In genomic region chr12:108765751-108766221, GRCm38 (mm10) we compare ENCODE assay signal across 8 mouse cellular contexts. TPM values are rescaled to one million over a fixed set of nuclear protein-coding genes. Genes with fewer than 3 reads are reported as not detected.
A peak's percentile ranks its signal among the peaks of the same experiment; 100 is the strongest.
DNase-seq lines count a peak whose midpoint lies in the region; ATAC-seq and TF ChIP-seq lines count a peak whose summit lies in the region.

No protein-coding gene starts in this region.

- dilution Hi-C loops in CH12.LX (cut with MboI; ENCODE audit: extremely low pct_ligation_motif_present, extremely low pct_unique_long_range_greater_than_20kb, low sequenced_read_pairs), result no loop called here

- peak; percentile 84 for DNase-seq in CH12.LX (ENCODE audit: extremely low read depth)
- DNase-seq in adrenal gland, postnatal 14 days, result peak; percentile 89
- peak; percentile 86 for DNase-seq in lung, postnatal 25 days (ENCODE audit: low spot score)
- DNase-seq in ovary, postnatal 36 days (ENCODE audit: low spot score), result peak; percentile 57
- DNase-seq in frontal cortex, postnatal 36 days (ENCODE audit: low spot score in 2 of 2), result no peak

- in situ Hi-C loops in CH12.LX (cut with MboI; ENCODE audit: low pct_ligation_motif_present, low pct_unique_long_range_greater_than_20kb, low sequenced_read_pairs), result loop anchor here (10.0 to 25.0 kb wide), 2 partner anchors 129 to 153 kb away; partner anchors contain the start of genes Wars and Wdr25

- H3K79me2 ChIP-seq in CH12.LX (replicated peaks; ENCODE audit: control insufficient read depth, extremely low read depth, insufficient read depth, poor library complexity, severe bottlenecking), result no peaks in the 10 kb centered on the region

- peaks cover 16 to 50% of the 10 kb centered on the region in 2 experiments for H3K4me1 ChIP-seq in CH12.LX (ENCODE audit: control insufficient read depth in 1 of 2, insufficient read depth in 2 of 2)
- H3K4me1 ChIP-seq in embryonic facial prominence, embryonic 13.5 days, result peaks cover 20% of the 10 kb centered on the region
- peaks cover 16% of the 10 kb centered on the region for H3K4me1 ChIP-seq in heart, embryonic 12.5 days (replicated peaks)
- H3K4me1 ChIP-seq in kidney, embryonic 15.5 days, result peaks cover 23% of the 10 kb centered on the region

- no peak for TF ChIP-seq CTCF in CH12.LX (conservative IDR thresholded peaks at IDR 0.05 in 1 of 2, IDR thresholded peaks at IDR 0.05 in 1 of 2; ENCODE audit: low read depth in 2 of 2, low read length in 2 of 2)

- H3K27ac ChIP-seq in CH12.LX (ENCODE audit: insufficient read depth, low read depth), result peak overlapping the region; percentile 74
- peak overlapping the region; percentile 80 for H3K27ac ChIP-seq in embryonic facial prominence, embryonic 13.5 days
- peak overlapping the region; percentile 50; the same call in 1 of the 2 replicates for H3K27ac ChIP-seq in heart, embryonic 12.5 days (ENCODE audit: poor library complexity, severe bottlenecking)
- peak overlapping the region; percentile 93 for H3K27ac ChIP-seq in kidney, embryonic 15.5 days

- 25% methylated on average over 14 of the region's 14 CpGs for WGBS in embryonic facial prominence, embryonic 13.5 days
- 20% methylated on average over 14 of the region's 14 CpGs for WGBS in heart, embryonic 12.5 days
- WGBS in kidney, embryonic 15.5 days, result 10% methylated on average over 14 of the region's 14 CpGs

- H3K9me3 ChIP-seq in CH12.LX (replicated peaks; ENCODE audit: low read length), result no peaks in the 10 kb centered on the region
- no peaks in the 10 kb centered on the region for H3K9me3 ChIP-seq in embryonic facial prominence, embryonic 13.5 days
- H3K9me3 ChIP-seq in heart, embryonic 12.5 days (replicated peaks), result no peaks in the 10 kb centered on the region
- no peaks in the 10 kb centered on the region for H3K9me3 ChIP-seq in kidney, embryonic 15.5 days (replicated peaks)

- H3K36me3 ChIP-seq in CH12.LX (replicated peaks in 1 of 2; ENCODE audit: control insufficient read depth in 1 of 2, insufficient read depth in 1 of 2, low read length in 1 of 2), result no peaks in the 10 kb centered on the region
- peaks cover 5% of the 10 kb centered on the region; the same call in 1 of the 2 replicates for H3K36me3 ChIP-seq in embryonic facial prominence, embryonic 13.5 days
- H3K36me3 ChIP-seq in heart, embryonic 12.5 days, result no peaks in the 10 kb centered on the region
- no peaks in the 10 kb centered on the region for H3K36me3 ChIP-seq in kidney, embryonic 15.5 days

- TF ChIP-seq RAD21 in CH12.LX (IDR thresholded peaks at IDR 0.05; ENCODE audit: low read depth, low read length), result no peak

- TF ChIP-seq POLR2A in CH12.LX (IDR thresholded peaks at IDR 0.05; ENCODE audit: low read depth, low read length), result peak; percentile 85

- ATAC-seq in embryonic facial prominence, embryonic 13.5 days (ENCODE audit: insufficient number of reproducible peaks, insufficient read depth, low FRiP score, low TSS enrichment, low read depth), result no peak; the same call in 1 of the 2 replicates
- peak; percentile 63 for ATAC-seq in heart, embryonic 12.5 days (ENCODE audit: insufficient number of reproducible peaks, low FRiP score)
- ATAC-seq in kidney, embryonic 15.5 days (replicated peaks; ENCODE audit: low FRiP score), result peak; percentile 83

- no peak for TF ChIP-seq EP300 in CH12.LX (IDR thresholded peaks at IDR 0.05; ENCODE audit: low read length)

- peak overlapping the region; percentile 97 for H3K9ac ChIP-seq in CH12.LX (ENCODE audit: insufficient read depth, low read depth)
- peak overlapping the region; percentile 64 for H3K9ac ChIP-seq in embryonic facial prominence, embryonic 13.5 days
- H3K9ac ChIP-seq in heart, embryonic 12.5 days, result peak overlapping the region; percentile 54
- peak overlapping the region; percentile 52 for H3K9ac ChIP-seq in kidney, embryonic 15.5 days

- peak overlapping the region; percentile 72 to 84 (median 83) for H3K4me3 ChIP-seq in CH12.LX (replicated peaks in 1 of 3; ENCODE audit: low read depth in 2 of 3, low read length in 2 of 3, poor library complexity in 1 of 3)
- peak overlapping the region; percentile 35 for H3K4me3 ChIP-seq in embryonic facial prominence, embryonic 13.5 days
- peak overlapping the region; percentile 36 for H3K4me3 ChIP-seq in heart, embryonic 12.5 days
- H3K4me3 ChIP-seq in kidney, embryonic 15.5 days (replicated peaks), result peak overlapping the region; percentile 43

- H3K4me2 ChIP-seq in CH12.LX (ENCODE audit: insufficient read depth, low read depth, poor library complexity, severe bottlenecking), result peak overlapping the region; percentile 76
- H3K4me2 ChIP-seq in embryonic facial prominence, embryonic 13.5 days, result peak overlapping the region; percentile 61
- peak overlapping the region; percentile 69 for H3K4me2 ChIP-seq in heart, embryonic 12.5 days
- peak overlapping the region; percentile 70 for H3K4me2 ChIP-seq in kidney, embryonic 15.5 days

- H3K27me3 ChIP-seq in CH12.LX (replicated peaks), result peaks cover 2% of the 10 kb centered on the region
- H3K27me3 ChIP-seq in embryonic facial prominence, embryonic 13.5 days, result no peaks in the 10 kb centered on the region
- no peaks in the 10 kb centered on the region for H3K27me3 ChIP-seq in heart, embryonic 12.5 days (replicated peaks)
- H3K27me3 ChIP-seq in kidney, embryonic 15.5 days, result no peaks in the 10 kb centered on the region

TF ChIP-seq in CH12.LX, 34 proteins besides CTCF, POLR2A, EP300 and RAD21:
- no peak; the same call in 1 of the 2 replicates for TF ChIP-seq SIN3A (IDR thresholded peaks at IDR 0.05; ENCODE audit: low read length)
- TF ChIP-seq BHLHE40 (IDR thresholded peaks at IDR 0.05; ENCODE audit: low read depth, low read length), result 0 out of 2 replicates have a peak, but pooled peaks have one; percentile 10
- peak; percentile 71; the same call in 1 of the 2 replicates for TF ChIP-seq TBP (conservative IDR thresholded peaks at IDR 0.05; ENCODE audit: low read depth, low read length)
- peak; percentile 84 for TF ChIP-seq NELFE (IDR thresholded peaks at IDR 0.05; ENCODE audit: low read depth, low read length)
- no peak for TF ChIP-seq MAZ (IDR thresholded peaks at IDR 0.05; ENCODE audit: low read depth, low read length)
- TF ChIP-seq UBTF (IDR thresholded peaks at IDR 0.05; ENCODE audit: low read depth, low read length), result no peak
- peak; percentile 60; the same call in 1 of the 2 replicates for TF ChIP-seq ZMIZ1 (IDR thresholded peaks at IDR 0.05; ENCODE audit: low read depth, low read length)
- peak; percentile 57 for TF ChIP-seq HCFC1 (IDR thresholded peaks at IDR 0.05; ENCODE audit: low read depth, low read length)
- TF ChIP-seq ELF1 (IDR thresholded peaks at IDR 0.05; ENCODE audit: low read depth, low read length), result peak; percentile 96
- TF ChIP-seq POLR2AphosphoS2 (IDR thresholded peaks at IDR 0.05; ENCODE audit: low read depth, low read length), result peak; percentile 52; the same call in 1 of the 2 replicates
- no peak for TF ChIP-seq ZC3H11A (IDR thresholded peaks at IDR 0.05; ENCODE audit: low read depth, low read length)
- no peak for TF ChIP-seq NRF1 (IDR thresholded peaks at IDR 0.05; ENCODE audit: low read depth, low read length)

RNA-seq across cellular contexts. Expression of gene Yy1, which starts 27.0 kb away (rescaled TPM):
- 30.8 and 34.6 TPM in 2 replicates for total RNA-seq in CH12.LX (2012; rRNA removed)
- total RNA-seq in CH12.LX (2014; rRNA removed), result 51.7 and 54.9 TPM in 2 replicates
- polyA plus RNA-seq in CH12.LX (2012; ENCODE audit: insufficient read length, low read depth), result 53.9 and 56.8 TPM in 2 replicates
- 74.2 and 77.6 TPM in 2 replicates for total RNA-seq in adrenal gland, postnatal 14 days (2021)
- polyA plus RNA-seq in embryonic facial prominence, embryonic 13.5 days (2015; fragmentation: Nextera tagmentation; extraction: Ambion mirVana), result 18.6 and 21.3 TPM in 2 replicates
- polyA plus RNA-seq in heart, embryonic 12.5 days (2016; fragmentation: Nextera tagmentation; extraction: Ambion mirVana), result 16.0 and 18.8 TPM in 2 replicates
- 19.1 and 20.4 TPM in 2 replicates for polyA plus RNA-seq in kidney, embryonic 15.5 days (2015; fragmentation: Nextera tagmentation; extraction: Ambion mirVana)

Comparison
In these comparisons a context has a peak if more than half of its experiments do, and no peak if none do; other contexts are left out.
1. DNase-seq: peak in CH12.LX (single experiment), adrenal gland, postnatal 14 days (single experiment), lung, postnatal 25 days (single experiment) and ovary, postnatal 36 days (single experiment); none in frontal cortex, postnatal 36 days (0 of 2).
2. Peak in every context shown above with its lines, with median percentiles within 50 percentile points of each other: H3K27ac ChIP-seq, H3K4me2 ChIP-seq, H3K4me3 ChIP-seq and H3K9ac ChIP-seq.